Mouse (Mus musculus): ENCODE measurements around the gene Gm44511. TPM values are rescaled to one million over a fixed set of nuclear protein-coding genes. Genes with fewer than 3 reads are reported as not detected.
"Not testable (repeated sequence)": the region's sequence is repeated elsewhere in the genome, so short reads cannot be mapped to it uniquely, and the experiment has no call there.

Gene Gm44511
- total RNA-seq, 2 experiments from 2014 or later = not detected

DNA sequence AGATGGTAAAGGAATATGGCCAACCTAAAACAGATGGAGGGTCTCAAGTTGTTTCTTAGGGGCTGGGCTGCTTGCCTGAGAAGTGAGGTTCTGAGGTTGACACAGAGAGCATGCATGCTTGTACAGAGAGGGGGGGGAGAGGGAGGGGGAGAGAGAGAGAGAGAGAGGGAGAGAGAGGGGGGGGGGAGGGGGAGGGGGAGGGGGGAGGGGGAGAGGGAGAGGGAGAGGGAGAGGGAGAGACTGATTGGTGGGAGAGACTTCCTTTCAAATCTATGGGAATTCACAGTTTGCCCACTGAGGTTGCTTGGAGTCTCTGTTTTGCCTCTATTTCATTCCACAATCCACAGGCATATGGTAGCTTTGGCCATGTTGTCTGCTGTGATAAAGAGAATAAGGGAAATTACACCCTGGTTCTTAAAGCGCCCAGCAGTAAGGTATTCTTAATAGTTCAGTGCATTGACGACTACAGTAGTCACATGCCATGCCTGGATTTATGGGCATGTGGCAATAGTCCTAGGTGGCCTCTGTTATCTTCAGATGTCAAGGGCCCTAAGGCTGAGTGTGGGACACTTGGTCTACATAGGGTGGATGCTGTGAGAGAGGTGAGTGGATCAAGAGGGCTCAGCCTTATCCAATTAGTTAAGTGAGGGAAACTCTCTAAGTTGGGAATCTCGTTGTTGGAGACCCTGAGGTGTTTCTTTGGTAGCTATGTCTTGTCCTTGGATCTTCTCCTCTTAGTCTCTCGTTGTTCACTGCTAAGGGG is 15.4 kb upstream of the Gm44511 start:
- DNase-seq (ENCODE audit: low spot score in 2 of 2) = no peak

DNA sequence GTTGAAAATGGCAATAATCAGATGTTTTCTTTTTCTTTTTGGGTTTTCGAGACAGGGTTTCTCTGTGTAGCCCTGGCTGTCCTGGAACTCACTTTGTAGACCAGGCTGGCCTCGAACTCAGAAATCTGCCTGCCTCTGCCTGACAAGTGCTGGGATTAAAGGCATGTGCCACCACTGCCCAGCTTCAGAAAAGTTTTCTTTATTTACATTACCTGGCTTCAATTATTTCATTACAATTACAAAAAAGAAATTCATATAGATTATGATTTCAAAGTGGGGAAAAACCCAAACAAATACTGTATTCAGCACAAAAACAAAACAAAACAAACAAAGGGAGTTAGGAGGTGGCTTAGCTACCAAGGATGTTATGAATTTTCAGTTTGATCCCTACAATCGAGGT is 14.6 kb upstream of the Gm44511 start:
- DNase-seq (ENCODE audit: low spot score in 2 of 2) = not testable (repeated sequence)

GRCm38 (mm10) chr6:128839921-128840320 is 13.8 kb upstream of the Gm44511 start:
- no peak for DNase-seq (ENCODE audit: low spot score in 2 of 2)

GRCm38 (mm10) chr6:128839266-128839771 is 13.2 kb upstream of the Gm44511 start:
- DNase-seq (ENCODE audit: low spot score in 2 of 2) = peak; percentile 76 to 85

GRCm38 (mm10) chr6:128838342-128839265 is 12.5 kb upstream of the Gm44511 start:
- DNase-seq (ENCODE audit: low spot score in 2 of 2) = peak; percentile 92

- DNase-seq (ENCODE audit: low spot score in 2 of 2) = peak in 1 of 2 experiments; percentile 38
Measured at GRCm38 (mm10) chr6:128837454-128838341, 11.6 kb upstream of the Gm44511 start.

DNA sequence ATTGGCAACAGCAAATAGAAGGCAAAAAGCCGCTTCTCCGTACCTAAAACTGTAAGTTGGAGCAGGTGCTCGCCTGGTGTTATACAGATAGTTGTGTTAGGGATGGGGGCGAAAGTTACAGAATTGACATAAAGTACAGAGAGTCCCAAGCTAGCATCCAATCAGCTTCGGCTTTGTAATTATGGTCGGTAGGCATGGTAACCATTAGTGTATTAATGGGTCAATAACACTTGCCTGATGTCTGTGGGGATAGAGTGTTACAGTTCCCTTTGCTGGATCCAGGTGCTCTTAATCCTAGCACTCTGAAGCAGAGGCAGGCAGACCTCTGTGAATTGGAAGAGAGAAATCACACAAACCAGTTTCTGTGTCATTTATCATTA is 10.8 kb upstream of the Gm44511 start:
- no peak for DNase-seq (ENCODE audit: low spot score in 2 of 2)

- DNase-seq (ENCODE audit: low spot score in 2 of 2) = no peak
Measured at GRCm38 (mm10) chr6:128836191-128836954, 10.3 kb upstream of the Gm44511 start.

DNA sequence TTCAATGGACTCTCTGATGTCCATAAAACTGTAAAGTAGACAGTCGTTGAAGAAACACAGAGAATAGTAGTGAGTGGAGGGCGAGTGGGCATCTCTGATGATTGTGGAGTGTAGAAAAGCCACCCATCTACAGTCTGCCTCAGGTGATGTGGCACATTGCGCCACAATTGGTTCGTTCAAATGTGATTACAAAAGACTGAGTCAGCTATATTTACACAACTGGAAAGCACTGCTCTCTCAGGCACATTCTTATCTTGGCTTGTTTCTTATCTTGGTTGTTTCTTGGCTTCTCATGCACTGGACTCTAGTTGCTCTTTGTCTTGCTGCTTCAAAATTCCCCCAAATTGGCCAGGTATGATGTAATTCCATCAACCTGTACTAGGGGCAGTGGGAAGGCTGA is 9.5 kb upstream of the Gm44511 start:
- DNase-seq (ENCODE audit: low spot score in 2 of 2) = no peak

DNA sequence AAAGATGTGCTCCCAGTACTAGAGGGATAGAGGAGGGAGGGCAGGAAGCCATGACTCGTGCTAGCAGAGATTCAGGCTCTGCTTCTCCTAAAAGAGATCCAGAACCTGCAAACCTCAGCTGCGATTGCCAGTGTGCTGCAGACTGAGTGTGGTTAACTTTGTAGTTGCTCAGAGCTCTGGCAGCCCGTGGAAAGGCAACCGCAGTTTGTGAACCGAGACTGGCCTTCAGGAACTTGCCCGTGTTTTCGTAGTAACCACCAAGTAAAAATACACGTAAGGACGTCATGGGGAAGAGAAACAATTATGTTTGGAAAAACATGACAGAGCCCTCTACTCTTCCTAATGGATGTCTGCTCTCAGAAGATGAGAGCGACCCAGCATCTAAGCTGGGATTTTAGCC is 6.9 kb upstream of the Gm44511 start:
- no peak for DNase-seq (ENCODE audit: low spot score in 2 of 2)

DNA sequence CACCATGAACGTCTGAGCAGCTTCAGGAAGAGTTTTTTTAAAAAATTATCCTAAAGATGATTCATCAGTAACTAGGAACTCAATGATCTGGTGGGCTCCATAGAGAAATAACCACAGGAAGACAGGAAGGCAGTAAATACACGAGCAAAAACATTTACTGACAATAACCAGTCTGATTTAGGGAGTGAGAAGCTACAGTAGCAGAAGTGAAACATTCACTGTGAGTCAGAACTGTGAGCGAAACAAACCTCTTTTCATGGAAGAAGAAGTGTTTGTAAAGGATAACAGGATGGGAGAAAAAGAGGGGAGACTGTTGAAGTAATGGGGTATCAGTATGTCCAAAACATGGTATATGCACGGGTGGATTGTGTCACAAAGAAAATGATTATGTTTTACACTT is 3.7 kb upstream of the Gm44511 start:
- DNase-seq (ENCODE audit: low spot score in 2 of 2) = no peak

GRCm38 (mm10) chr6:128826781-128827180 is 666 bp upstream of the Gm44511 start:
- DNase-seq (ENCODE audit: low spot score in 2 of 2) = no peak

- no peak for DNase-seq (ENCODE audit: low spot score in 2 of 2)
Measured at GRCm38 (mm10) chr6:128818083-128818802, 7.9 kb downstream of the Gm44511 start.

DNA sequence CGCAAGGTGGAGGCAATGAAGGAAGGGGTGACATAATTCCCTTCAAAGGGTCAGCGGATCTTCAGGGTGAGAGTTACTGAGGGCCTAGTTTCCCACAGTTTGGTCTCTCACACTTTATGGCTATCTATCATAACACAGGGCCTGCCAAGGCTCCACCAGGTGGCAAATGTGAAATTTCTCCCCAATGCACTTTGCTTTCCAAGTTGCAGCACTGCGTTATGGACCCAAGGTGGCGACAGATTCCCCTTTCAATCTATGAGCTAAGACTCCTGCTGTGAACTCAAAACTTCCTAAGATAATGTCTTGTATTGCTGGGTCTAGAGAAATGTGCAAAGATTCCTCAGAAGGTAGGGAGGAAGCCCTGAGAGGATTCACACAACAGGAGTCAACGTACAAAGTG is 17.6 kb downstream of the Gm44511 start:
- peak in 1 of 2 experiments; percentile 30 for DNase-seq (ENCODE audit: low spot score in 2 of 2)

DNA sequence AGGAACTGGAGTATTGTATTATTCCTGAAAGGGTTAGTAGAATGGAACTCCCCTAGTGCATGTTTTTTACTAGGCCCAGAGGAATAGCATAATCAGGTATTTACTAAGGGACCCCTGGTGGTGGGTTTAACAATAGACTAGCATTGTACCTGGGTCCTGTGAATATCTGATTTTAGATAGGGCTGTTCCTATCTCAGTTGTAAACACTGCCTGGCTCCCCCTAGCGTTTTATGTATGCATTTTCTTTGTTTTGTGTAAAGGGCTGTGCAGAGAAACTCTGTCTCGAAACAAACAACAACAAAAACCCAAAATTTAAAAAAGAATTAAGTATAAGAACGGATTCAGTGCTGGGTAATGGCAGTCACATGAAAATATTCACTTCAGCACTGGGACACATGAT is 19.1 kb downstream of the Gm44511 start:
- DNase-seq (ENCODE audit: low spot score in 2 of 2) = no peak

GRCm38 (mm10) chr6:128804823-128805640 is 21.1 kb downstream of the Gm44511 start:
- peak; percentile 55 to 68 for DNase-seq (ENCODE audit: low spot score in 2 of 2)

GRCm38 (mm10) chr6:128802999-128803857 is 22.9 kb downstream of the Gm44511 start:
- peak; percentile 96 to 97 for DNase-seq (ENCODE audit: low spot score in 2 of 2)

DNA sequence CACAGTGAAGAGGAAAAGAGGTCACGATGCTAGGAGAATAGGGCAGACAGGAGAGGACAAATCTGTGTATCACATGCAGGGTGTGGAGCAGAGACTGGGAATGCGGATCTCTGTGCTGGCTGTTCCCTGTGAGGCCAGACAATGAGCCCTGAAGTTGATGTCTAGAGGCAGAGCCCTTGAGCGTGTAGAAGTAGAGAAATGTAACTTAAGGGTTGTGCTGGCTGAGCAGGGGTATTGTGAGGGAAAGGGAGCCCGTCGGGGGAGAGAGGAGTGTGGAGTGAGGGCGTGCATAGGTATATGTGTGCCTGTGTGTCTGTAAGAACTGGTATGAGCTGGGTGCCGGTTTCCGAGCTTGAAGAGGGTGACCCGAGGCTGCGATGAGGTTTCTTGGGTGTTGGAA is 23.6 kb downstream of the Gm44511 start:
- DNase-seq (ENCODE audit: low spot score in 2 of 2) = no peak
